Mouse (Mus musculus) CH12.LX (cell line): Measurements from ENCODE around the gene Asap2. TPM values are rescaled to one million over a fixed set of nuclear protein-coding genes. Genes with fewer than 3 reads are reported as not detected.

ENCODE experiments used
- DNase-seq: peaks from one replicate; pipeline ENCODE4 v3.0.0-alpha.2; 2013; ENCODE audit errors: extremely low read depth
- H3K27ac ChIP-seq: 2 replicates; pipeline ENCODE4 v1.5.1; 2012; ENCODE audit warnings: low read depth, mild to moderate bottlenecking, control low read depth, moderate library complexity; ENCODE audit not compliant: insufficient read depth
- H3K27me3 ChIP-seq: replicated peaks from 2 replicates; pipeline ENCODE3; 2012; ENCODE audit warnings: inconsistent platforms
- H3K36me3 ChIP-seq, 2 experiments: replicated peaks in 1 of 2; 2 replicates each; pipeline versions ENCODE3 to v1.6.1; 2012; ENCODE audit warnings: inconsistent platforms in 1 of 2, low read length in 1 of 2, mild to moderate bottlenecking in 1 of 2, mixed read lengths in 1 of 2, moderate library complexity in 1 of 2; ENCODE audit not compliant: control insufficient read depth in 1 of 2, insufficient read depth in 1 of 2
- H3K4me1 ChIP-seq, 2 experiments: 2 replicates each; pipeline ENCODE4 v1.6.1; 2012; ENCODE audit warnings: inconsistent platforms in 1 of 2, moderate library complexity in 1 of 2; ENCODE audit not compliant: insufficient read depth in 2 of 2, control insufficient read depth in 1 of 2
- H3K4me2 ChIP-seq: 2 replicates; pipeline ENCODE4 v1.6.1; 2012; ENCODE audit warnings: low read depth, mild to moderate bottlenecking, control low read depth; ENCODE audit not compliant: poor library complexity, insufficient read depth, severe bottlenecking
- H3K4me3 ChIP-seq, 3 experiments: fragments of 150-350 bp in 1 of 3; sonication (generic) in 1 of 3; replicated peaks in 1 of 3; 2 replicates each; pipeline versions ENCODE3 to v1.5.1; 2011 to 2012; ENCODE audit warnings: low read depth in 2 of 3, low read length in 2 of 3, mild to moderate bottlenecking in 2 of 3, moderate library complexity in 2 of 3, control low read depth in 1 of 3, improper control_type of control experiment in 1 of 3, inconsistent platforms in 1 of 3, mixed read lengths in 1 of 3; ENCODE audit not compliant: poor library complexity in 1 of 3
- H3K79me2 ChIP-seq: replicated peaks from 2 replicates; pipeline ENCODE4 v1.6.1; 2012; ENCODE audit warnings: mild to moderate bottlenecking, moderate library complexity; ENCODE audit not compliant: control insufficient read depth, poor library complexity, insufficient read depth, severe bottlenecking; ENCODE audit errors: extremely low read depth
- H3K9ac ChIP-seq: 2 replicates; pipeline ENCODE4 v1.6.1; 2012; ENCODE audit warnings: low read depth, mild to moderate bottlenecking, control low read depth, moderate library complexity; ENCODE audit not compliant: insufficient read depth
- H3K9me3 ChIP-seq: replicated peaks from 2 replicates; pipeline ENCODE3; 2012; ENCODE audit warnings: low read length, inconsistent platforms, mixed read lengths
- CHD1 ChIP-seq: IDR thresholded peaks from 2 replicates; pipeline ENCODE4 v1.6.1; 2012; ENCODE audit warnings: low read depth, low read length, improper control_type of control experiment, inconsistent platforms
- E2F4 ChIP-seq: IDR thresholded peaks from 2 replicates; pipeline ENCODE4 v1.6.1; 2011; ENCODE audit warnings: low read depth, low read length, improper control_type of control experiment; ENCODE audit not compliant: insufficient replicate concordance
- ELF1 ChIP-seq: IDR thresholded peaks from 2 replicates; pipeline ENCODE4 v1.6.1; 2014; ENCODE audit warnings: low read depth, mild to moderate bottlenecking, inconsistent platforms, low read length, improper control_type of control experiment
- ETS1 ChIP-seq: conservative IDR thresholded peaks from 2 replicates; pipeline ENCODE4 v1.6.1; 2012; ENCODE audit warnings: low read depth, mild to moderate bottlenecking, inconsistent platforms, low read length, improper control_type of control experiment, moderate library complexity
- GABPA ChIP-seq: IDR thresholded peaks from 2 replicates; pipeline ENCODE4 v1.6.1; 2012; ENCODE audit warnings: low read depth, low read length, improper control_type of control experiment, inconsistent platforms; ENCODE audit not compliant: insufficient replicate concordance
- HCFC1 ChIP-seq: IDR thresholded peaks from 2 replicates; pipeline ENCODE4 v1.6.1; 2012; ENCODE audit warnings: low read depth, mild to moderate bottlenecking, inconsistent platforms, low read length, improper control_type of control experiment
- IRF4 ChIP-seq: IDR thresholded peaks from 2 replicates; pipeline ENCODE4 v1.6.1; 2014; ENCODE audit warnings: low read depth, mild to moderate bottlenecking, inconsistent platforms, low read length, improper control_type of control experiment
- JUN ChIP-seq: IDR thresholded peaks from 2 replicates; pipeline ENCODE4 v1.6.1; 2011; ENCODE audit warnings: low read depth, mild to moderate bottlenecking, low read length, improper control_type of control experiment, moderate library complexity; ENCODE audit not compliant: insufficient read depth
- JUND ChIP-seq: conservative IDR thresholded peaks from 2 replicates; pipeline ENCODE4 v1.6.1; 2011; ENCODE audit warnings: low read depth, low read length, improper control_type of control experiment
- MAX ChIP-seq: IDR thresholded peaks from 2 replicates; pipeline ENCODE4 v1.6.1; 2011; ENCODE audit warnings: low read length, improper control_type of control experiment
- MAZ ChIP-seq: IDR thresholded peaks from 2 replicates; pipeline ENCODE4 v1.6.1; 2012; ENCODE audit warnings: low read depth, mild to moderate bottlenecking, inconsistent platforms, low read length, improper control_type of control experiment, moderate library complexity
- MEF2A ChIP-seq: IDR thresholded peaks from 2 replicates; pipeline ENCODE4 v1.6.1; 2014; ENCODE audit warnings: low read depth, mild to moderate bottlenecking, inconsistent platforms, low read length, improper control_type of control experiment, borderline replicate concordance
- MXI1 ChIP-seq: IDR thresholded peaks from 2 replicates; pipeline ENCODE4 v1.6.1; 2011; ENCODE audit warnings: mild to moderate bottlenecking, low read depth, low read length, improper control_type of control experiment
- MYC ChIP-seq: IDR thresholded peaks from 2 replicates; pipeline ENCODE4 v1.6.1; 2011; ENCODE audit warnings: low read depth, mild to moderate bottlenecking, improper control_type of control experiment, low read length
- NELFE ChIP-seq: IDR thresholded peaks from 2 replicates; pipeline ENCODE4 v1.6.1; 2011; ENCODE audit warnings: low read depth, low read length, improper control_type of control experiment
- NRF1 ChIP-seq: IDR thresholded peaks from 2 replicates; pipeline ENCODE4 v1.6.1; 2014; ENCODE audit warnings: low read depth, mild to moderate bottlenecking, inconsistent platforms, low read length, improper control_type of control experiment, moderate library complexity
- PAX5 ChIP-seq: IDR thresholded peaks from 2 replicates; pipeline ENCODE4 v1.6.1; 2012; ENCODE audit warnings: low read length, inconsistent platforms, mixed read lengths
- POLR2A ChIP-seq: IDR thresholded peaks from 2 replicates; pipeline ENCODE4 v1.6.1; 2011; ENCODE audit warnings: low read depth, mild to moderate bottlenecking, improper control_type of control experiment, low read length
- POLR2AphosphoS2 ChIP-seq: IDR thresholded peaks from 2 replicates; pipeline ENCODE4 v1.6.1; 2011; ENCODE audit warnings: low read depth, low read length, improper control_type of control experiment
- RCOR1 ChIP-seq: conservative IDR thresholded peaks from 2 replicates; pipeline ENCODE4 v1.6.1; 2012; ENCODE audit warnings: low read depth, mild to moderate bottlenecking, inconsistent platforms, low read length, improper control_type of control experiment
- SIN3A ChIP-seq: IDR thresholded peaks from 2 replicates; pipeline ENCODE4 v1.6.1; 2012; ENCODE audit warnings: low read length, improper control_type of control experiment, inconsistent platforms
- UBTF ChIP-seq: IDR thresholded peaks from 2 replicates; pipeline ENCODE4 v1.6.1; 2012; ENCODE audit warnings: low read depth, mild to moderate bottlenecking, inconsistent platforms, low read length, improper control_type of control experiment, moderate library complexity
- USF2 ChIP-seq: conservative IDR thresholded peaks from 2 replicates; pipeline ENCODE4 v1.6.1; 2011; ENCODE audit warnings: low read depth, low read length, improper control_type of control experiment
- ZKSCAN1 ChIP-seq: IDR thresholded peaks from 2 replicates; pipeline ENCODE4 v1.6.1; 2012; ENCODE audit warnings: low read depth, inconsistent platforms, low read length, improper control_type of control experiment, borderline replicate concordance
- ZMIZ1 ChIP-seq: IDR thresholded peaks from 2 replicates; pipeline ENCODE4 v1.6.1; 2012; ENCODE audit warnings: low read depth, mild to moderate bottlenecking, inconsistent platforms, low read length, improper control_type of control experiment
- ZNF384 ChIP-seq: IDR thresholded peaks from 2 replicates; pipeline ENCODE4 v1.6.1; 2012; ENCODE audit warnings: low read depth, low read length, improper control_type of control experiment, inconsistent platforms
- dilution Hi-C: fragments of 300-500 bp; cut with MboI; formaldehyde crosslinking; loops from 2 replicates; pipeline ENCODE4 v1.14.3; 2020; ENCODE audit warnings: low sequenced_read_pairs; ENCODE audit not compliant: extremely low pct_unique_long_range_greater_than_20kb, extremely low pct_ligation_motif_present
- in situ Hi-C: fragments of 300-500 bp; cut with MboI; formaldehyde crosslinking; loops from 3 replicates; pipeline ENCODE4 v1.14.3; 2019; ENCODE audit warnings: low sequenced_read_pairs, low pct_ligation_motif_present, low pct_unique_long_range_greater_than_20kb, mixed read lengths
- polyA plus RNA-seq: library from polyadenylated mRNA; unstranded; fragments of >175 nt; gene quantifications from 2 replicates; pipeline ENCODE4 v1.2.1, GENCODE M21; 2012; ENCODE audit warnings: low read depth; ENCODE audit not compliant: insufficient read length
- total RNA-seq, 2 experiments: library from RNA; depleted of rRNA; stranded (reverse); fragments of 300-350 nt in 1 of 2; fragments of >200 nt in 1 of 2; gene quantifications; 2 replicates each; pipeline ENCODE4 v1.2.3; 2012 to 2014

Gene Asap2
- total and polyA plus RNA-seq, 3 experiments, result 0.17 to 0.64 (median 0.17) TPM

GRCm38 (mm10) chr12:21155062-21155461 is 164.8 kb downstream of the Asap2 start:
- H3K4me2 ChIP-seq, result no peak overlapping the region
- in situ Hi-C loops (no loop called here), dilution Hi-C loops (no loop called here)
- TF ChIP-seq POLR2A, result no peak
- TF ChIP-seq MAZ, result no peak
- TF ChIP-seq CHD1, result no peak
- no peak for TF ChIP-seq MYC
- no peak for TF ChIP-seq USF2
- TF ChIP-seq IRF4, result no peak
- TF ChIP-seq PAX5, result no peak
- TF ChIP-seq SIN3A, result no peak
- no peak for TF ChIP-seq JUN
- TF ChIP-seq ZMIZ1, result no peak
- TF ChIP-seq JUND, result no peak
- TF ChIP-seq E2F4, result no peak
- TF ChIP-seq HCFC1, result no peak
- no peak for TF ChIP-seq ZNF384
- TF ChIP-seq GABPA, result no peak
- no peak for TF ChIP-seq MEF2A
- TF ChIP-seq NELFE, result no peak
- no peak for TF ChIP-seq POLR2AphosphoS2
- H3K36me3 ChIP-seq, result no peaks in the 10 kb centered on the region
- no peaks in the 10 kb centered on the region for H3K9me3 ChIP-seq
- no peak overlapping the region for H3K4me3 ChIP-seq
- H3K9ac ChIP-seq, result no peak overlapping the region
- H3K4me1 ChIP-seq, result peaks cover 4 to 5% of the 10 kb centered on the region in 2 experiments
- DNase-seq, result no peak
- H3K27me3 ChIP-seq, result no peaks in the 10 kb centered on the region
- H3K27ac ChIP-seq, result no peak overlapping the region
- H3K79me2 ChIP-seq, result no peaks in the 10 kb centered on the region

GRCm38 (mm10) chr12:21159304-21159703 is 169.0 kb downstream of the Asap2 start:
- Histone ChIP-seq H3K4me2 (no peak overlapping the region), H3K9me3 (no peaks in the 10 kb centered on the region), H3K79me2 (no peaks in the 10 kb centered on the region), H3K36me3 (no peaks in the 10 kb centered on the region), H3K27ac (no peak overlapping the region), H3K27me3 (no peaks in the 10 kb centered on the region), H3K9ac (no peak overlapping the region), H3K4me3 (no peak overlapping the region), H3K4me1 (peaks cover 8 to 11% of the 10 kb centered on the region in 2 experiments)
- no peak for DNase-seq
- no peak for TF ChIP-seq POLR2AphosphoS2
- TF ChIP-seq RCOR1, result no peak
- TF ChIP-seq MXI1, result no peak
- no peak for TF ChIP-seq MYC
- no peak for TF ChIP-seq JUN
- TF ChIP-seq UBTF, result no peak
- no peak for TF ChIP-seq MAX
- TF ChIP-seq NRF1, result no peak
- TF ChIP-seq ZKSCAN1, result no peak
- TF ChIP-seq ELF1, result no peak
- no peak for TF ChIP-seq IRF4
- no peak for TF ChIP-seq ETS1
- in situ Hi-C loops, result no loop called here
- dilution Hi-C loops, result no loop called here
